Mouse (Mus musculus) CH12.LX (cell line): ENCODE measurements around the gene Mras.

Experiments used
- CTCF ChIP-seq, 2 experiments: IDR thresholded peaks in 1 of 2; conservative IDR thresholded peaks in 1 of 2; 2 replicates each; pipeline ENCODE4 v1.5.1; 2011 to 2012; ENCODE audit warnings: low read depth in 2 of 2, low read length in 2 of 2, improper control_type of control experiment in 1 of 2, inconsistent platforms in 1 of 2, mild to moderate bottlenecking in 1 of 2, moderate library complexity in 1 of 2
- E2F4 ChIP-seq: IDR thresholded peaks from 2 replicates; pipeline ENCODE4 v1.6.1; 2011; ENCODE audit warnings: low read depth, low read length, improper control_type of control experiment; ENCODE audit not compliant: insufficient replicate concordance
- EP300 ChIP-seq: IDR thresholded peaks from 2 replicates; pipeline ENCODE4 v1.6.1; 2011; ENCODE audit warnings: low read length, improper control_type of control experiment
- MAZ ChIP-seq: IDR thresholded peaks from 2 replicates; pipeline ENCODE4 v1.6.1; 2012; ENCODE audit warnings: low read depth, mild to moderate bottlenecking, inconsistent platforms, low read length, improper control_type of control experiment, moderate library complexity
- MYC ChIP-seq: IDR thresholded peaks from 2 replicates; pipeline ENCODE4 v1.6.1; 2011; ENCODE audit warnings: low read depth, mild to moderate bottlenecking, improper control_type of control experiment, low read length
- POLR2A ChIP-seq: IDR thresholded peaks from 2 replicates; pipeline ENCODE4 v1.6.1; 2011; ENCODE audit warnings: low read depth, mild to moderate bottlenecking, improper control_type of control experiment, low read length
- USF2 ChIP-seq: conservative IDR thresholded peaks from 2 replicates; pipeline ENCODE4 v1.6.1; 2011; ENCODE audit warnings: low read depth, low read length, improper control_type of control experiment
- ZMIZ1 ChIP-seq: IDR thresholded peaks from 2 replicates; pipeline ENCODE4 v1.6.1; 2012; ENCODE audit warnings: low read depth, mild to moderate bottlenecking, inconsistent platforms, low read length, improper control_type of control experiment
- ZNF384 ChIP-seq: IDR thresholded peaks from 2 replicates; pipeline ENCODE4 v1.6.1; 2012; ENCODE audit warnings: low read depth, low read length, improper control_type of control experiment, inconsistent platforms

GRCm38 (mm10) chr9:99338293-99338692 is 98.9 kb downstream of the Mras start:
- no peak for TF ChIP-seq MAZ
- TF ChIP-seq CTCF (conservative IDR thresholded peaks at IDR 0.05 in 1 of 2, IDR thresholded peaks at IDR 0.05 in 1 of 2; ENCODE audit: low read depth in 2 of 2, low read length in 2 of 2), result no peak
- no peak for TF ChIP-seq POLR2A
- no peak for TF ChIP-seq MYC
- no peak for TF ChIP-seq ZNF384
- TF ChIP-seq ZMIZ1, result no peak
- TF ChIP-seq EP300, result no peak
- no peak for TF ChIP-seq USF2
- no peak for TF ChIP-seq E2F4
